Comparison of ENCODE assay signal across 12 mouse cellular contexts in genomic region chr2:138761400-138761799, GRCm38 (mm10).
DNase-seq lines count a peak whose midpoint lies in the region.
"Had no signal": no experiment of that assay in that cellular context is flagged by ENCODE, and none has a peak within 500 bp of the region (broad histone marks: within the 10 kb centered on the region; RNA-seq: fewer than 3 reads in every experiment).

No protein-coding gene starts in this region.

- peak; percentile 29 to 45 for DNase-seq in cerebellum, adult 18-20 months
- no peak for DNase-seq in cerebellum, adult 11-12 months
- DNase-seq in cerebellum, postnatal 25 days, result peak; percentile 21 to 45
- no peak for DNase-seq in cerebellum, adult 11 months
- DNase-seq in lung, postnatal 25 days (ENCODE audit: low spot score), result peak; percentile 2
- DNase-seq in lung, adult 18-20 months, result no peak
- DNase-seq: adrenal gland, postnatal 25 days; embryo, embryonic 11 days; gastrocnemius, postnatal 10 days; heart, adult 18-20 months; heart, postnatal 36 days; kidney, adult 8-10 months had no signal

Comparison
In these comparisons a context has a peak if more than half of its experiments do, and no peak if none do; other contexts are left out.
1. DNase-seq: peak in cerebellum, adult 18-20 months (2 of 2), cerebellum, postnatal 25 days (2 of 2) and lung, postnatal 25 days (single experiment); none in cerebellum, adult 11-12 months (single experiment), cerebellum, adult 11 months (single experiment) and lung, adult 18-20 months (0 of 2).